Mouse (Mus musculus): ENCODE measurements at regions not wholly inside any gene's neighbourhood (a gene's known extent, or its start where the extent isn't known, plus 50 kb on each side); places are given as distances from the start of the nearest gene placed in this dataset.

- no peak for DNase-seq (ENCODE audit: low spot score)
These were observed 99.0 kb upstream of the Sdk2 start for GRCm38 (mm10) chr11:114165656-114166362.

GRCm38 (mm10) chr11:114152716-114153115 is 85.9 kb upstream of the Sdk2 start:
- no peak for DNase-seq (ENCODE audit: low spot score)

GRCm38 (mm10) chr11:114146334-114146733 is 79.5 kb upstream of the Sdk2 start:
- no peak for DNase-seq (ENCODE audit: low spot score)

- DNase-seq (ENCODE audit: low spot score) = no peak
These were observed 62.4 kb upstream of the Sdk2 start for GRCm38 (mm10) chr11:114129270-114129669.

- DNase-seq (ENCODE audit: low spot score) = no peak
These were observed 62.0 kb upstream of the Sdk2 start for GRCm38 (mm10) chr11:114128841-114129240.

GRCm38 (mm10) chr11:114127426-114127825 is 60.6 kb upstream of the Sdk2 start:
- DNase-seq (ENCODE audit: low spot score) = no peak

- DNase-seq (ENCODE audit: low spot score) = no peak
These were observed 55.3 kb upstream of the Sdk2 start for GRCm38 (mm10) chr11:114122175-114122574.

GRCm38 (mm10) chr11:114119135-114119534 is 52.3 kb upstream of the Sdk2 start:
- DNase-seq (ENCODE audit: low spot score) = no peak
